Mouse (Mus musculus) embryonic facial prominence, embryonic 10.5 days (tissue): ENCODE data around the gene Oosp3. TPM values are rescaled to one million over a fixed set of nuclear protein-coding genes. Genes with fewer than 3 reads are reported as not detected.

Experiments used
- DNase-seq: peaks from one replicate; pipeline ENCODE4 v3.0.0-alpha.2; 2017; ENCODE audit warnings: low spot score
- H3K27ac ChIP-seq: fragments of 300-500 bp; sonication (generic); replicated peaks from 2 replicates; pipeline ENCODE4 v1.5.1; 2016; ENCODE audit warnings: mild to moderate bottlenecking
- H3K27me3 ChIP-seq: fragments of 300-500 bp; sonication (generic); replicated peaks from 2 replicates; pipeline ENCODE4 v1.6.1; 2016; ENCODE audit warnings: low read depth, mild to moderate bottlenecking; ENCODE audit not compliant: poor library complexity, severe bottlenecking
- H3K36me3 ChIP-seq: fragments of 300-500 bp; sonication (generic); replicated peaks from 2 replicates; pipeline ENCODE4 v1.6.1; 2016; ENCODE audit warnings: mild to moderate bottlenecking, moderate library complexity
- H3K4me1 ChIP-seq: fragments of 300-500 bp; sonication (generic); 2 replicates; pipeline ENCODE4 v1.6.1; 2016
- H3K4me3 ChIP-seq: fragments of 300-500 bp; sonication (generic); 2 replicates; pipeline ENCODE4 v1.5.1; 2016; ENCODE audit warnings: mild to moderate bottlenecking, moderate library complexity
- H3K9me3 ChIP-seq: fragments of 300-500 bp; sonication (generic); 2 replicates; pipeline ENCODE4 v1.6.1; 2016; ENCODE audit warnings: mild to moderate bottlenecking
- WGBS: fragments of 180-500 bp; shearing (Covaris S2); methylation state at CpG from one replicate; pipeline ENCODE4 v1.1.7; 2016; 5-methylcytosine and 5-hydroxymethylcytosine counted together
- polyA plus RNA-seq: library from polyadenylated mRNA; unstranded; fragments of >200 nt; fragmentation: Nextera tagmentation; extraction: Ambion mirVana; gene quantifications from 2 replicates; pipeline ENCODE4 v1.2.1, GENCODE M21; 2016

The Oosp3 gene
- polyA plus RNA-seq, 1 experiment from 2014 or later = not detected

DNA sequence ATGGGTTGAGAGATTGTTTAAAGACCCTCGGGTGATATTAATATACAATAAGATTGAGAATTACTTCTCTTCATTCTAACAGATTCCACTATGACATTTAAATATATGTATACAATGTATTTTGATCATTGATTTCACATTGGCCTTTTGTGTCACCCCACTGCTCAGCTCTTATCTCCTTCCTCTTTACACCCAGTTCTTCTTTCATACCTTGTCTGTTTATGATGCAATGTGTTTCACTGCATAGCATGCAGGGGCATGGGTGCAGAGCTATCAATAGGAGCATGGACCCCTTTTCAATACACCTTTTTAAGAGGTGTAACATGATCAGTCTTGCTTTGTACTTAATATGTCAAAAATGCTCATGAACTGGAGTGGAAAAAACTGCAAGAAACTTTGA is 33.4 kb downstream of the Oosp3 start:
- Histone ChIP-seq H3K9me3 (no peaks in the 10 kb centered on the region), H3K36me3 (no peaks in the 10 kb centered on the region), H3K27me3 (no peaks in the 10 kb centered on the region), H3K27ac (no peak overlapping the region), H3K4me1 (no peaks in the 10 kb centered on the region), H3K4me3 (no peak overlapping the region)
- no peak for DNase-seq
- 88% methylated on average over 1 of the region's 1 CpGs for whole genome bisulfite sequencing

DNA sequence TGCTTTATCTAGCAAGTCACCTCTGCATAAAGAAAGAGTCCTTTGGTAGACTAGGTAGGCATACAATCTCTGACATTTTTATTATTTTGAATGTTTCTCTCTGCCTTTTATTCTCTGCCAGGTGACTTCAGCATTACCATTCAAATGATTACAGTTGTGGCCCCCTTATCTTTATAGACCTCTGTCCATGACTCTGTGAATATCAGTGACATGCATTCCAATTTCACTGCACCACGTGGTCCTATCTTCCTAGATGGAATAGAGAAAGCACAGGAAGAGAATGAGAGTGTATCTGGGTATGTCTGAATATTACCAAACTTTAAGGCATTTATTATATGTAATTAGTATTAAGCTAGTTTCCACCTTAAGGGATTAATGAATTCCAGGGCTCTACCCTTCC is 39.6 kb downstream of the Oosp3 start:
- Histone ChIP-seq H3K27me3 (no peaks in the 10 kb centered on the region), H3K4me1 (no peaks in the 10 kb centered on the region), H3K4me3 (no peak overlapping the region), H3K36me3 (no peaks in the 10 kb centered on the region), H3K9me3 (no peaks in the 10 kb centered on the region), H3K27ac (no peak overlapping the region)
- no peak for DNase-seq
- 53% methylated on average over 1 of the region's 1 CpGs for WGBS

GRCm38 (mm10) chr19:11745680-11746079 is 48.8 kb downstream of the Oosp3 start:
- Histone ChIP-seq H3K36me3 (no peaks in the 10 kb centered on the region), H3K4me1 (no peaks in the 10 kb centered on the region), H3K4me3 (no peak overlapping the region), H3K9me3 (no peaks in the 10 kb centered on the region), H3K27ac (no peak overlapping the region), H3K27me3 (no peaks in the 10 kb centered on the region)
- DNase-seq = no peak

DNA sequence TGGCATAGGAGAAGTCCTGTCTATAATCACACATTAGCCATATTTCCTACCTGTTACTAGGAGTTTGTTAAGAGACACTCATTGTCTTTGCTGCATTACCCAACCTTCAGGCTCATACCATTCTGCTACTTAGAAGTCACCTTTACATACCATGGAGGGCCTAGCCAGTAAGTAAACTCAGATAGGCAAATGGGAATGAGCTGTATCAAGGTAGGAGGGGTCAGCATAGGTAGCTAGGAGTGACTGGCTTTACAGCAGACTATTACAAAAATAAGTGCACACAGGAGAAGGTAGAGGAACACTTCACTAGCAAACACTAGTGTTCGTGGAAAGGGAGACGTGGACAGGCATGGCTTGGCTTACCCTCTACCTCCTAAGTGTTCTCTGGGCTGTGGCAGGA is 50.4 kb downstream of the Oosp3 start, which contains the start of gene Gif:
Gif (plus strand) TSS at position 257 of the 400 bp plus-strand sequence.
- 84% methylated on average over 2 of the region's 2 CpGs for WGBS
- Histone ChIP-seq H3K36me3 (no peaks in the 10 kb centered on the region), H3K4me3 (no peak within 1 kb of the TSS), H3K27me3 (no peaks in the 10 kb centered on the region), H3K4me1 (no peaks in the 10 kb centered on the region), H3K9me3 (no peaks in the 10 kb centered on the region), H3K27ac (no peak within 1 kb of the TSS)
- DNase-seq = no peak

Other genes starting within 250 kb of the Oosp3 start
- gene Ms4a6c, start 227.7 kb upstream of the Oosp3 start, polyA plus RNA-seq = 1.2 and 1.7 TPM in 2 replicates
- gene Gm8369, start 211.1 kb upstream of the Oosp3 start, polyA plus RNA-seq = not detected in 2 replicates
- 1.6 and 1.9 TPM in 2 replicates for gene Ms4a6b, start 180.5 kb upstream of the Oosp3 start, polyA plus RNA-seq
- 0.58 and 0.82 TPM in 2 replicates for gene Ms4a4d, start 160.3 kb upstream of the Oosp3 start, polyA plus RNA-seq
- 0.89 and 1.7 TPM in 2 replicates for gene Ms4a6d, start 92.2 kb upstream of the Oosp3 start, polyA plus RNA-seq
- not detected in 2 replicates for gene Ms4a2, start 73.3 kb upstream of the Oosp3 start, polyA plus RNA-seq
- 0.21 and 0.31 TPM in 2 replicates for gene Ms4a3, start 56.2 kb upstream of the Oosp3 start, polyA plus RNA-seq
- gene Oosp2, start 36.5 kb upstream of the Oosp3 start, polyA plus RNA-seq = not detected in 2 replicates
- not detected in 2 replicates for gene Oosp1, start 5.9 kb upstream of the Oosp3 start, polyA plus RNA-seq
- not detected in 2 replicates for gene Gif, start 50.5 kb downstream of the Oosp3 start, polyA plus RNA-seq
- 58.5 and 59.5 TPM in 2 replicates for gene Mrpl16, start 73.3 kb downstream of the Oosp3 start, polyA plus RNA-seq
- gene Stx3, start 122.3 kb downstream of the Oosp3 start, polyA plus RNA-seq = 9.8 and 10.7 TPM in 2 replicates
- gene Olfr1417, start 142.2 kb downstream of the Oosp3 start, polyA plus RNA-seq = not detected in 2 replicates
- not detected in 2 replicates for gene Olfr1418, start 164.0 kb downstream of the Oosp3 start, polyA plus RNA-seq
- not detected in 2 replicates for gene Olfr1419, start 178.1 kb downstream of the Oosp3 start, polyA plus RNA-seq
- gene Olfr1420, start 189.5 kb downstream of the Oosp3 start, polyA plus RNA-seq = not detected in 2 replicates
- 23.4 and 23.6 TPM in 2 replicates for gene Patl1, start 215.3 kb downstream of the Oosp3 start, polyA plus RNA-seq